Mouse (Mus musculus) activated CD4-positive, CD25-positive, alpha-beta regulatory T cell (primary cell): ENCODE measurements around the gene Rpf1. TPM values are rescaled to one million over a fixed set of nuclear protein-coding genes. Genes with fewer than 3 reads are reported as not detected.

Source experiments
- polyA plus RNA-seq, 2 experiments: library from polyadenylated mRNA; unstranded; fragments of 100-300 nt; shearing (Covaris generic); gene quantifications; one replicate each; pipeline ENCODE4 v1.2.1; 2017

Gene Rpf1
- 10 to 100 TPM; 60.1 to 84.2 TPM for polyA plus RNA-seq

DNA sequence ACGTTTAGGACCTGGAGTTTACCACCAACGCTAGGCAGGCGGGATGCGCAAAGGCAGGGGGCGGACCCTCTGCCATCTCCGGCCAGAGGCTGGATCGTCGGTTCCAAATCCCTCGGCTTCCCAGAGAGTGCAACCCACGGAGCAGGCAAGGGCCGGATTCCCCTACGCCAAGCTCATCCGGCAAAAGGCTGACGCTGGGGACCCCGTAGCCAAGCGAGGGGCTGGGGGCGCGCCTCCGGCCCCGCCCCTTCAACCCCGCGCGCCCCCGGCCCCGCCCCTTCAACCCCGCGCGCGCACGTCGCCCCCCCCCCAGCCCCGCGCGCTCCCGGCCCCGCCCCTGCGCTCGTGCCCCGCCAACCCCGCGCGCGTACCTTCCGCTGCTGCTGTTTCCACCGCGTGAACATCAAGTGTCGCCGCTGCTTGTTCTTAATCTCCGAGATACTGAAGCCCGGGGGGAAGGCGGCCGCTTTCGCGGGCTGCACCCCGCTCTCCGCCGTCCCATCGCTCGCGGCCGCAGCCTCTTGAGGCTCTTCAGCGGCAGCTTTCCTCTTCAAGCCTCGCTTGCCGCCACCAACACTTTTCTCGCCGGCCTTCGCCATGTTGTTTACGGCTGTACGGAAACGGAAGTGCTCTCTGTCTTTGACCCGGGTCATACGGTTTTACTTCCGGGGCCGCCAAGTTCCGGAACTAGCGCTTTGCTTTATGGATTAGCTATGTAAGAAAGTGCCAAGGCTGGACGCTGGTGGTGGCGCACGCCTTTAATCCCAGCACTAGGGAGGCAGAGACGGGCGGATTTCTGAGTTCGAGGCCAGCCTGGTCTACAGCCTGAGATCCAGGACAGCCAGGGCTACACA is at the start of gene Rpf1:
TSS of gene Rpf1 (minus strand) at position 632 of the 854 bp plus-strand sequence.

DNA sequence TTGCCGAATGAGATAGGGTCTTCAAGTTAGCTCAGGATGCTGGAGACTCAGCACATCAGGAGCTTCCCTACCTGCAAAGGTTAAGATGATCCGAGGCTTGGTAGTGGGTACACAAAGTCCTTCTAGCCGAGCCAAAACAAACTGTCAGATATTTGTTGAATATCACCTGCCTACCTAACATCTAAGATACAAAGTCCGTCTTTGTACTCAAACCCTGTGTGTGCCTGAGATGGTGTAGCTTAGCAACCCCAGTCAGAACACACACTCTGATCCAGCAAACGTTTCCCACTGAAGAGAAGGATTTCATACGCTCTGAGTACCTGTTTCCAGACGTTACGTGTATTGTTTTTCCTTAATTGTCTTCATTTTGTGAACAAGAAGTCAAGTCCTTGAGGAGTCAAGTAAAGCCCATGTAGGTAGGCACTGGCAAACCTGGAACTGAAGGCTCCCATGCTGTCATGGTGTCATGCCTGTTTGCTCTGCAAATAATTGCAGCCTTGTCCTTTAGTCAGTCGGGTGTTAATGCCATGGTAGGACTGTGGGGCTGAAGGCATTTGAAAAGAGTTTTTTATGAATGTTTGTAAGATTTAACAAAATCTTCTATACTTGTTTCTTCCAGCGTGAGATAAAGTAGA is 49.0 kb upstream of the Rpf1 start, which contains the start of gene Uox:
TSS of gene Uox (plus strand) at position 279 of the 635 bp plus-strand sequence.

DNA sequence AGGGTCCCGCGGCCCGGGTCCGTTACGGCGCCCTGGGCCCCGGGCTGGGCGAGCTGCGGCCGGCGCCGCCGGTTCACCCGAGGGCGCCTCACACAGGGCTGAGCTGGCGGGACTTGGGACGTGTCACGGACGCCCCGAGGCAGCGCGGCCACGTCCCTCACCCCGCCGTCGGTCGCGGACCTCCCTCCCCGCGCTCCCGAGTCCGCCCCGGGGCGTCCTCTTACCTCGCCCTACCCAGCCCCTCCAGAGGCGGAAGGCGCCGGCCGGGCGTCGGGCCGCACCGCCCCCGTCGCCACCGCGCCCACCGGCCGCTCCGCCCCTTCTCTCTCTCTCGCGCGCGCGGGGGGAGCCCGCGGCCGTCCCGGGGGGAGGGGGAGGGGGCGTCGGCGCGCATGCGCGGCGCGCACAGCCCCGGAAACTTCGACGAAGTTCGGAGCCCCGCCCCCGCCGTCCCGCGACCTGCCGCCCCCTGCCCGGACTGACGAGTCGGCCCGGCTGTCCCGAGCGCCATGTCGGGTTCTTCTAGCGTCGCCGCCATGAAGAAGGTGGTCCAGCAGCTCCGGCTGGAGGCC is 21.7 kb downstream of the Rpf1 start, which contains the start of the genes Spata1 and Gng5:
TSS of gene Spata1 (minus strand) at position 323 of the 572 bp plus-strand sequence.
TSS of gene Gng5 (plus strand) at position 377 of the 572 bp plus-strand sequence.

Other genes starting within 250 kb of the Rpf1 start
- gene Ssx2ip, start 116.8 kb downstream of the Rpf1 start, polyA plus RNA-seq = 1 to 10 TPM; 2.6 to 3.2 TPM
- 1 to 10 TPM; 9.0 to 9.3 TPM for gene Ctbs, start 71.6 kb downstream of the Rpf1 start, polyA plus RNA-seq
- 1 to 10 TPM; 7.1 to 9.2 TPM for gene Spata1, start 21.7 kb downstream of the Rpf1 start, polyA plus RNA-seq
- gene Gng5, start 21.6 kb downstream of the Rpf1 start, polyA plus RNA-seq = 100 to 1,000 TPM; 436 to 441 TPM
- under 1 TPM in 1 of 2 experiments, not detected in 1; 0.44 TPM for gene Uox, start 49.0 kb upstream of the Rpf1 start, polyA plus RNA-seq
- not detected for gene Dnase2b, start 94.2 kb upstream of the Rpf1 start, polyA plus RNA-seq
- gene 4930503B20Rik, start 129.9 kb upstream of the Rpf1 start, polyA plus RNA-seq = under 1 TPM in 1 of 2 experiments, not detected in 1; 0.79 TPM
- gene Samd13, start 164.2 kb upstream of the Rpf1 start, polyA plus RNA-seq = under 1 TPM in 1 of 2 experiments, not detected in 1; 0.84 TPM